Mouse (Mus musculus) kidney, embryonic 14.5 days (tissue): ENCODE measurements at regions not wholly inside any gene's neighbourhood (a gene's known extent, or its start where the extent isn't known, plus 50 kb on each side); places are given as distances from the start of the nearest gene placed in this dataset.

Source experiments
- ATAC-seq: fragments of 200-750 bp; cut with Nextera tagmentation; 2 replicates; pipeline ENCODE4 v1.8.0; 2017; ENCODE audit warnings: moderate number of reproducible peaks, mild to moderate bottlenecking, moderate TSS enrichment, moderate library complexity; ENCODE audit not compliant: low FRiP score, low TSS enrichment
- H3K27ac ChIP-seq: fragments of 300-500 bp; sonication (generic); 2 replicates; pipeline ENCODE4 v1.5.1; 2014; ENCODE audit warnings: low read depth, mild to moderate bottlenecking, low read length, moderate library complexity, mixed read lengths
- H3K27me3 ChIP-seq: fragments of 300-500 bp; sonication (generic); 2 replicates; pipeline ENCODE4 v1.6.1; 2014; ENCODE audit warnings: mild to moderate bottlenecking, low read length; ENCODE audit not compliant: control insufficient read depth, insufficient read depth
- H3K36me3 ChIP-seq: fragments of 300-500 bp; sonication (generic); 2 replicates; pipeline ENCODE4 v1.6.1; 2014; ENCODE audit warnings: low read length, mixed read lengths; ENCODE audit not compliant: control insufficient read depth, insufficient read depth
- H3K4me1 ChIP-seq: fragments of 300-500 bp; sonication (generic); 2 replicates; pipeline ENCODE4 v1.6.1; 2014; ENCODE audit warnings: low read length, mixed read lengths; ENCODE audit not compliant: control insufficient read depth, insufficient read depth
- H3K4me2 ChIP-seq: fragments of 300-500 bp; sonication (generic); replicated peaks from 2 replicates; pipeline ENCODE4 v1.6.1; 2014; ENCODE audit warnings: low read depth, mild to moderate bottlenecking, low read length
- H3K4me3 ChIP-seq: fragments of 300-500 bp; sonication (generic); 2 replicates; pipeline ENCODE4 v1.5.1; 2014; ENCODE audit warnings: mild to moderate bottlenecking, low read length
- H3K9ac ChIP-seq: fragments of 300-500 bp; sonication (generic); 2 replicates; pipeline ENCODE4 v1.6.1; 2014; ENCODE audit warnings: low read depth, mild to moderate bottlenecking, low read length, moderate library complexity
- H3K9me3 ChIP-seq: fragments of 300-500 bp; sonication (generic); 2 replicates; pipeline ENCODE4 v1.6.1; 2016; ENCODE audit warnings: low read length; ENCODE audit not compliant: control insufficient read depth
- WGBS: fragments of 180-500 bp; shearing (Covaris S2); extraction: QIAGEN DNeasy Blood & Tissue Kit; methylation state at CpG from one replicate; pipeline ENCODE4 v1.1.7; 2014; 5-methylcytosine and 5-hydroxymethylcytosine counted together

- H3K36me3 ChIP-seq = no peaks in the 10 kb centered on the region
- H3K4me2 ChIP-seq = no peak overlapping the region
- H3K27ac ChIP-seq = no peak overlapping the region
- peaks cover 10% of the 10 kb centered on the region; the same call in 1 of the 2 replicates for H3K4me1 ChIP-seq
- H3K9ac ChIP-seq = no peak overlapping the region
- H3K9me3 ChIP-seq = no peaks in the 10 kb centered on the region
- 0 out of 2 replicates have a peak, but pooled peaks cover 2% of the 10 kb centered on the region for H3K27me3 ChIP-seq
- H3K4me3 ChIP-seq = no peak overlapping the region
- ATAC-seq = no peak
Observed at GRCm38 (mm10) chr13:43992968-43993367, 208.4 kb downstream of the Cd83 start.

- H3K27me3 ChIP-seq = no peaks in the 10 kb centered on the region
- H3K4me2 ChIP-seq = no peak overlapping the region
- no peak for ATAC-seq
- no peak overlapping the region for H3K4me3 ChIP-seq
- WGBS = 91% methylated on average over 4 of the region's 4 CpGs
- no peaks in the 10 kb centered on the region for H3K9me3 ChIP-seq
- H3K9ac ChIP-seq = no peak overlapping the region
- peaks cover 10% of the 10 kb centered on the region; the same call in 1 of the 2 replicates for H3K4me1 ChIP-seq
- H3K27ac ChIP-seq = no peak overlapping the region
- no peaks in the 10 kb centered on the region for H3K36me3 ChIP-seq
Observed at GRCm38 (mm10) chr13:43994361-43994760, 209.8 kb downstream of the Cd83 start.

GRCm38 (mm10) chr13:43995623-43996022 is 211.0 kb downstream of the Cd83 start:
- no peak for ATAC-seq
- H3K4me1 ChIP-seq = peaks cover 10% of the 10 kb centered on the region; the same call in 1 of the 2 replicates
- no peaks in the 10 kb centered on the region for H3K9me3 ChIP-seq
- no peak overlapping the region for H3K27ac ChIP-seq
- no peaks in the 10 kb centered on the region for H3K27me3 ChIP-seq
- H3K36me3 ChIP-seq = no peaks in the 10 kb centered on the region
- no peak overlapping the region for H3K9ac ChIP-seq
- WGBS = 42% methylated on average over 3 of the region's 3 CpGs
- H3K4me3 ChIP-seq = no peak overlapping the region
- no peak overlapping the region for H3K4me2 ChIP-seq

GRCm38 (mm10) chr13:44001861-44002545 is 217.4 kb downstream of the Cd83 start:
- Histone ChIP-seq H3K9me3 (no peaks in the 10 kb centered on the region), H3K4me2 (no peak overlapping the region), H3K4me1 (no peaks in the 10 kb centered on the region), H3K27me3 (no peaks in the 10 kb centered on the region), H3K27ac (no peak overlapping the region), H3K9ac (no peak overlapping the region), H3K36me3 (no peaks in the 10 kb centered on the region), H3K4me3 (no peak overlapping the region)
- 84% methylated on average over 12 of the region's 12 CpGs for WGBS
- no peak for ATAC-seq

GRCm38 (mm10) chr13:44012868-44013267 is 228.3 kb downstream of the Cd83 start:
- ATAC-seq = no peak
- Histone ChIP-seq H3K4me1 (0 out of 2 replicates have a peak, but pooled peaks cover 3% of the 10 kb centered on the region), H3K27me3 (no peaks in the 10 kb centered on the region; the same call in 1 of the 2 replicates), H3K9ac (no peak overlapping the region), H3K9me3 (peaks cover 6% of the 10 kb centered on the region; the same call in 1 of the 2 replicates), H3K4me2 (no peak overlapping the region), H3K36me3 (no peaks in the 10 kb centered on the region), H3K27ac (no peak overlapping the region), H3K4me3 (no peak overlapping the region)
- 80% methylated on average over 2 of the region's 2 CpGs for WGBS

- H3K27me3 ChIP-seq = no peaks in the 10 kb centered on the region; the same call in 1 of the 2 replicates
- 35% methylated on average over 8 of the region's 8 CpGs for WGBS
- no peak overlapping the region for H3K4me2 ChIP-seq
- no peak for ATAC-seq
- no peak overlapping the region for H3K9ac ChIP-seq
- no peaks in the 10 kb centered on the region for H3K9me3 ChIP-seq
- H3K4me1 ChIP-seq = peaks cover 5% of the 10 kb centered on the region; the same call in 1 of the 2 replicates
- no peak overlapping the region for H3K27ac ChIP-seq
- no peak overlapping the region for H3K4me3 ChIP-seq
- no peaks in the 10 kb centered on the region for H3K36me3 ChIP-seq
Observed at GRCm38 (mm10) chr13:44018489-44019303, 234.1 kb downstream of the Cd83 start.

- no peaks in the 10 kb centered on the region for H3K36me3 ChIP-seq
- H3K27ac ChIP-seq = no peak overlapping the region
- no peaks in the 10 kb centered on the region; the same call in 1 of the 2 replicates for H3K27me3 ChIP-seq
- no peaks in the 10 kb centered on the region for H3K9me3 ChIP-seq
- no peak overlapping the region for H3K9ac ChIP-seq
- H3K4me1 ChIP-seq = peaks cover 5% of the 10 kb centered on the region; the same call in 1 of the 2 replicates
- ATAC-seq = no peak
- H3K4me2 ChIP-seq = no peak overlapping the region
- H3K4me3 ChIP-seq = no peak overlapping the region
Observed at GRCm38 (mm10) chr13:44019304-44019583, 234.7 kb downstream of the Cd83 start.

- Histone ChIP-seq H3K4me2 (no peak overlapping the region), H3K9ac (no peak overlapping the region), H3K9me3 (no peaks in the 10 kb centered on the region), H3K36me3 (no peaks in the 10 kb centered on the region), H3K27ac (no peak overlapping the region), H3K4me1 (peaks cover 5% of the 10 kb centered on the region), H3K4me3 (no peak overlapping the region), H3K27me3 (no peaks in the 10 kb centered on the region; the same call in 1 of the 2 replicates)
- ATAC-seq = no peak
- 36% methylated on average over 7 of the region's 7 CpGs for WGBS
Observed at GRCm38 (mm10) chr13:44020851-44021250, 236.3 kb downstream of the Cd83 start.

- no peak overlapping the region for H3K27ac ChIP-seq
- no peak for ATAC-seq
- H3K36me3 ChIP-seq = no peaks in the 10 kb centered on the region
- 82% methylated on average over 10 of the region's 10 CpGs for WGBS
- H3K9me3 ChIP-seq = no peaks in the 10 kb centered on the region
- peaks cover 8% of the 10 kb centered on the region for H3K4me1 ChIP-seq
- H3K4me3 ChIP-seq = no peak overlapping the region
- H3K27me3 ChIP-seq = no peaks in the 10 kb centered on the region; the same call in 1 of the 2 replicates
- H3K9ac ChIP-seq = no peak overlapping the region
- no peak overlapping the region for H3K4me2 ChIP-seq
Observed at GRCm38 (mm10) chr13:44022106-44022505, 237.5 kb downstream of the Cd83 start.
